Mouse (Mus musculus) inflammation-experienced regulatory T-cells, adult 6 months (primary cell): ENCODE measurements around the gene Tex36. TPM values are rescaled to one million over a fixed set of nuclear protein-coding genes. Genes with fewer than 3 reads are reported as not detected.
A peak's percentile ranks its signal among the peaks of the same experiment; 100 is the strongest.

Experiments
- ATAC-seq: one replicate; pipeline ENCODE4 v1.8.0; 2017
- polyA plus RNA-seq, 3 experiments: library from polyadenylated mRNA; unstranded; fragments of 100-300 nt; shearing (Covaris generic); gene quantifications; one replicate each; pipeline ENCODE4 v1.2.1; 2017

Gene Tex36
- polyA plus RNA-seq = not detected

DNA sequence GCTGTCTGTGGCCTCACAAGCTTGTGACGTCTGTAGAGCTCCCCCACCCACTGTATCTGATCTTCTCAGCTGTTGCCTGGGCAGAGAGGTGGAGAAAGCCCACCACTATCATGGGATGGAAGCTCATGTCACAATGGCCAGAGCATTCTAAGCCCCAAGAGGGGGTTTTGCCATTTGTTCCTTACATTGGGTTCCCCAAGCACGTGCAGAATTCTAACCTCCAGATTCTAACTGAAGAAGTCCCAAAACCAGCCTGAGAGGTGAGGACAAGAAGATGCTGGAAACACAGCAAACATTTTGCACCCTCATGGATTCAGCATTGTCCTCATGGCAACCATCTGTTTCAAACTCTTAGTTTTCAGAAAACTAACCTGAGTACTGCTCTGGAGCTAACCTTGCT, at the start of gene Tex36:
Gene Tex36, minus strand, starts transcription at position 101 of the 400 bp plus-strand sequence.
- no peak for ATAC-seq

GRCm38 (mm10) chr7:133645716-133646115, 43.8 kb upstream of the Tex36 start:
- ATAC-seq = peak; percentile 98

DNA sequence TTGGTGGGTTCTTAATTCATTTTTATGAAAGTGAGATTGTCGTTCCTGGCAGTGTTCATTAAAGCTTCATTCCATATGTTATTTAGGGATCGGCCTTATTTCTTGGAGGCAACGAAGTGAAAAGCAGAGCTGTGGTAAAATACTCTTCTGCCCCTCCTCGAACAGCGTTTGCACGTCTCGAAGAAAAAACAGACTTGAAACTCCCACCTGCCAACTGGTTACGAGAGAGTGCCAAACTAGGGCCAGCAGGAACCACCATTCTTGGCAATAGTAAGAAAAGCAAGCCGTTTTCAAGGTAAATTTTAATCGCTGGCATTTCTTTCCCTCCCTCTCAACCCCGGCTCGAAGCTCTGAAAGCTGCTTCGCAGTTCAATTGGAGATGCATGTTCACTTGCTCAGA, 36.9 kb upstream of the Tex36 start:
- no peak for ATAC-seq

GRCm38 (mm10) chr7:133638306-133638705, 36.3 kb upstream of the Tex36 start:
- no peak for ATAC-seq

- ATAC-seq = peak; percentile 94
Measured at GRCm38 (mm10) chr7:133637361-133638305, 35.7 kb upstream of the Tex36 start, which contains the start of gene Edrf1. Gene Edrf1 (plus strand): TSS chr7:133637543.

DNA sequence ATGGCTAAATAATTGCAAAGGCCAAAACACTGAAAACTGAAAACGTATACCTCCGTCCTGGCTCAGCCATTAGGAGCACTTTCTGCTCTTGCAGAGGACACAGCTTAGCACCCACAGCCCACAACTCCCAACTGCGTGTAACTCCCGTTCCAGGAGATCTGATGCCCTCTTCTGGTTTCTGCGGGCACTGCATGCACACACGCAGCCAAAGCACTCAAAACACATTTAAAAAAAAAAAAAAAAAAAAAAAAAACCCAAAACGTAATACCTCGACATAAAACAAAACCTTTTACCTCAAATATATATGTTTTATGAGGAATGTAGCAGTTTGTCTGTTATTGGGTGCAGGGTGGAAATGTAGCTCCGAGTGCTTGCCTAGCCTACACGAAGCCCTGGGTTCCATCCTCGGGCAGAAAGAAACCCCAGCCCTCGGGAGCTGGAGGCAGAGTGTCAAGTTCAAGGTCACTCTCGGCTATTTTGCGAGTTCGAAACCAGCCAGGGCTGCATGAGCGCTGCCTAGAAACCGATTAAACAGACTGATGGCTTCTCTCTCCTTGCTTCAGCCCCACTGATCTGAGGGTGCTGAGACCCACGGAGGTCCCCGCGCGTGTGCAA, 34.9 kb upstream of the Tex36 start:
- peak; percentile 51 for ATAC-seq

GRCm38 (mm10) chr7:133634932-133635650, 33.1 kb upstream of the Tex36 start:
- ATAC-seq = no peak

GRCm38 (mm10) chr7:133632476-133632875, 30.5 kb upstream of the Tex36 start:
- ATAC-seq = no peak

DNA sequence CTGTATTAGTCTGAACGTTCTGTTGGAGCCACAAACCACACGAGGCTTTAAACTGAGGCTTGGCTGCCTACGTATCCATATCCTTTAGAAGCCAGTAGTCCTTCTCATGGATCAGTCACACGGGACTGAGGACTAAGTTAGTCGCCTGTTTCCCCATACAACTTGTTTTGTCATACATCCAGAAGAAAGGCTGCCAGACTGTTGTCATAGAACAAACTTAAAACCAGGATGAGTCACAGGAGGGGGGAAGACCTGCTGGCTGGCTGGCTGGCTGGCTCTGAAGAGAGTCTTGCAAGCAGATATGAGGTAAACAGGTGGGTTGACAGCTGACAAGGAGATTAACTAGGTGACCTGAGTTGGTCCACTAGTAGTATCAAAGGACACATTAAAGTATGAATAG, 28.9 kb upstream of the Tex36 start:
- ATAC-seq = no peak

DNA sequence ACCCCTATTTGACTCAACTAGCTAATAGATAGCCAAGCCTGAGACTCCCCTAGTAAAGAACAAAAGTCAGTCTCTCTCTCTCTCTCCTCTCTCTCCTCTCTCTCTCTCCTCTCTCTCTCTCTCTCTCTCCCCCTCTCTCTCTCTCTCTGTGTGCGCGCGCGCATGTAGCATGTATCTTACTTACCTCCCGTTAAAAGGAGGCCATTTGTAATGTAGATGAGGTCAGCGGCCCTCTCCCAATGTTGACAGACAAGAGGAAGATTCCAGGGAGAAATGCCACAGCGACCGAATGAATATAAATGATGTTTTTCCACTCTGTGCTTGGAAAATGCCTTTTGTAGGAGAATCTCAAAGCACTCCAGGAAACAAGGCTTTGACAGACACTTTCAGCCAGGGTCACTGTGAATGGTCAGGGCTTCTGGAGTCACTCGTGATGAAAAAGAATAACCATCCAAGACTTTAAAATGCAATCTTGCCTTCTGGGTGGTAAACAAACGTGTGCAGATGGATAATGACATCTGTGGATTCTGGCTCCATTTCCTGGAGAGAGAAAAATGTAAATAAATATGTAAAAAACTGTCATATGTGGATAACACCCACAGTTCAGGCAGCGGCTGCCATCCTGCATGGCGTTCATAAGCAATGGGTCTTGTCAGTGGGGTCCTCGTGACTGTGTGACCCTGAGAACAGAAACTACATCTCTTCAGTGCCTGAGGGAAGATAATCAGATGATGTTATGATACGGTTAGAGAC, 25.4 kb upstream of the Tex36 start:
- ATAC-seq = no peak

GRCm38 (mm10) chr7:133623226-133623625, 21.3 kb upstream of the Tex36 start:
- no peak for ATAC-seq

- no peak for ATAC-seq
Measured at GRCm38 (mm10) chr7:133620721-133621120, 18.8 kb upstream of the Tex36 start.

DNA sequence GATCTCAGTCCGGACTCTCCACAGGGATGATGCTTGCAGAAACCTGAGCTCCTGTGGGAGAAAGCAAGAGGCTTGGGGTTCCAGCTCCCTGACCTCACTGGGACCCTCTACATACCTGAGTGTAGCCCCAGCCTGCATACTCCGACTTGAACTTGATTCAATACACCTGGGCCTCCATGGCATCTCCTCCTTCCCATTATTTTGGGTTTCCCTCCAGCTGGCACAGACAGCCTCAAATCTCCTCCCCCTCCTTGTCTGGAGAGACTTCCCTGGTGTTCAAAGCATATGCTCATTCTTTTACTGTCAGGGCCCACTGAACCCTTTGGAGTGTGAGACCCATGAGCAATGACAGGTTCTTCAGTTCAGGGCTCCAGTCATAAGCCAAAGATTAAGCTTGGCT, 11.0 kb upstream of the Tex36 start:
- ATAC-seq = no peak

- ATAC-seq = no peak
Measured at GRCm38 (mm10) chr7:133609585-133609984, 7.6 kb upstream of the Tex36 start.

- ATAC-seq = no peak
Measured at GRCm38 (mm10) chr7:133608631-133609340, 6.8 kb upstream of the Tex36 start.

DNA sequence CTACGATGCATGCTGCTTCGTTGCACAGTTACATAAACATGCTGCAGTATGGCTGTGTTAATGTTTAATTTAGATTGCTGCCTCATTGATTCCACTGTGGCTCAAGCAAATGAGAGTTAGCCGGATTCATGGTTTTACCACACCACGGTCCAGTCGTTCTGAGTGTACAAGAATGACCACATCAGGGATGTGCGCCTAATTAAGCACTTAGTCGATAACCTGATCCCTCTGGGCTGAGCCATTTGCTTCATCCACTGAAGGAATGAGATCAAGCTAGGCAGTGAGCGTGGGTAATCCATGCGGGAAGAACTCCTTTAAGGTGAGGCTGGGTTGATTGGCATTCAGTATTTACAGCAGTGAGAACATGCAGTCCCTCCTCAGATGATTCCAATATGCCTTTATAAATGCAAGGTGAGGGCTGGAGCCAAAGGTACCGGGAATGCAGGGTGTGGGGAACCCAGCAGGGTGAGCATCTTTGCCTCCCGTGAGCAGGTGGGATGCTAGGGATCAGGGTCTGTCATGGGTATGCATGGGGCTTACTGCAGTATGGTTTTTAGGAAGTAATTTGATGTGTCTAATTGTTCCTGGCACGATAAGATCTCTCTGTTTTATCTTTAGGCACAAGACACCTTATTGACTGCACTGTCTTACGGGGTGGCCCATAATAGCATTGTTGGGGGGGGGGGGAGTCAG, 6.1 kb upstream of the Tex36 start:
- no peak for ATAC-seq

DNA sequence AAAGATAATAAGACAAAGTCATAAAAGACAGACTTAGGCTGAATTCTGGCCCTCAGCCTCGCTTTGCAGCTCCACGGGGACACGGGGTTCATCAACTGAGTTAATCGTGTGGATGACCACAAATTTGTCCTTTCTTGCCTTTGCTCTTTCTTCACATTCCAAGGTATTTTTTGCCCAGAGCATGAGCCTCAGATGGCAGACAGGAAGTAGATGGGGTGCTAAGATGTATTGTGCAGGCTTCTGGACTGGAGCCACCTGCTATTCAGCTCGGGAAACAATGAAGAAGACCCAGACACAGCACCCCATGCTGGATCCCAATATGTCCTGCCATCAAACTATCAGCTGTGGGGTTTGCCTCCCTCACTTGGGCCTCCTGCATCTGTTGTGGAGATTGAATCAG, 5.4 kb upstream of the Tex36 start:
- ATAC-seq = no peak

- ATAC-seq = no peak
Measured at GRCm38 (mm10) chr7:133604427-133605081, 2.6 kb upstream of the Tex36 start.

DNA sequence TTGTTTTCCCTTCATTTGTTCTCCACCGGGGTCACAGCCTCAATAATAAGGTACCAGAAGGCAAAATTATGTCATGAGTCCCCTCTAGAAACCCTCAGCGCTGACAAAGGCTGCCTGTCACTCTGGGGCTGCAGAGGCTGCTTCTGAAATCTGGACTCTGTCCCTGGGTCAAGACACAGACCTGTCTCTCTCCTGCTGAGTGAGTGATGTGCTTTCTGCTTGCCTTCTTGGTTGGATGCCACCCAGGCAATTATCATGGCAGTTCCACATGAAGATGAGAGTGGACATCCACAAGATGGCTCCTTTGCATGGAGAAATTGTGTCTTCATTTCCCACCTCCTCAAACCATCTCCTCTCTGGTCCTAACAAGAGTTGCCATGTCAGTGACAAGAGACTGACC, 1.2 kb upstream of the Tex36 start:
- no peak for ATAC-seq

GRCm38 (mm10) chr7:133600558-133600957, 1.4 kb downstream of the Tex36 start:
- ATAC-seq = no peak

- ATAC-seq = no peak
Measured at GRCm38 (mm10) chr7:133591750-133592149, 10.2 kb downstream of the Tex36 start.
